8 mouse cellular contexts compared by ENCODE assay signal in genomic region chrX:21061866-21062543, GRCm38 (mm10). TPM values are rescaled to one million over a fixed set of nuclear protein-coding genes. Genes with fewer than 3 reads are reported as not detected.
DNase-seq lines count a peak whose midpoint lies in the region; ATAC-seq and TF ChIP-seq lines count a peak whose summit lies in the region.

TSS of gene Zfp182 (minus strand) at chrX:21062316.

- H3K27me3 ChIP-seq in CH12.LX (replicated peaks), result no peaks in the 10 kb centered on the region
- no peaks in the 10 kb centered on the region for H3K27me3 ChIP-seq in forebrain, embryonic 12.5 days
- no peaks in the 10 kb centered on the region for H3K27me3 ChIP-seq in liver, postnatal 0 days (ENCODE audit: insufficient read depth, low read length)
- H3K27me3 ChIP-seq in neural tube, embryonic 14.5 days (ENCODE audit: control insufficient read depth, insufficient read depth, low read length), result no peaks in the 10 kb centered on the region

- peak within 1 kb of the TSS; percentile 36; the same call in 1 of the 2 replicates for H3K4me2 ChIP-seq in CH12.LX (ENCODE audit: insufficient read depth, low read depth, poor library complexity, severe bottlenecking)
- peak within 1 kb of the TSS; percentile 50 for H3K4me2 ChIP-seq in forebrain, embryonic 12.5 days
- peak within 1 kb of the TSS; percentile 61 for H3K4me2 ChIP-seq in liver, postnatal 0 days (ENCODE audit: low read depth, low read length)
- H3K4me2 ChIP-seq in neural tube, embryonic 14.5 days (ENCODE audit: low read depth, low read length), result peak within 1 kb of the TSS; percentile 55

- 0 out of 2 replicates have a peak, but pooled peaks cover 2% of the 10 kb centered on the region for H3K79me2 ChIP-seq in CH12.LX (replicated peaks; ENCODE audit: control insufficient read depth, extremely low read depth, insufficient read depth, poor library complexity, severe bottlenecking)

- peak; percentile 86 for DNase-seq in CH12.LX (ENCODE audit: extremely low read depth)
- peak; percentile 66 for DNase-seq in c-Kit-positive CD71-positive TER-119-positive erythroid progenitor cells, embryonic 14.5 days (ENCODE audit: low spot score)
- peak; percentile 88 to 89 for DNase-seq in heart, postnatal 10 days
- DNase-seq in large intestine, adult 2 months (ENCODE audit: low read depth, low spot score), result peak; percentile 28
- DNase-seq in liver, postnatal 0 days, result peak; percentile 75
- DNase-seq in testis, postnatal 10 days (ENCODE audit: low spot score), result peak; percentile 78

- no peaks in the 10 kb centered on the region for H3K4me1 ChIP-seq in CH12.LX (ENCODE audit: control insufficient read depth in 1 of 2, insufficient read depth in 2 of 2)
- no peaks in the 10 kb centered on the region for H3K4me1 ChIP-seq in forebrain, embryonic 12.5 days
- no peaks in the 10 kb centered on the region for H3K4me1 ChIP-seq in liver, postnatal 0 days (ENCODE audit: insufficient read depth)
- H3K4me1 ChIP-seq in neural tube, embryonic 14.5 days (ENCODE audit: control insufficient read depth, insufficient read depth, low read length), result no peaks in the 10 kb centered on the region

- H3K9me3 ChIP-seq in CH12.LX (replicated peaks; ENCODE audit: low read length), result no peaks in the 10 kb centered on the region
- no peaks in the 10 kb centered on the region for H3K9me3 ChIP-seq in forebrain, embryonic 12.5 days
- no peaks in the 10 kb centered on the region for H3K9me3 ChIP-seq in liver, postnatal 0 days (ENCODE audit: low read length)
- H3K9me3 ChIP-seq in neural tube, embryonic 14.5 days (ENCODE audit: control insufficient read depth, low read length), result no peaks in the 10 kb centered on the region

- no peak within 1 kb of the TSS for H3K27ac ChIP-seq in CH12.LX (ENCODE audit: insufficient read depth, low read depth)
- H3K27ac ChIP-seq in forebrain, embryonic 12.5 days, result no peak within 1 kb of the TSS
- H3K27ac ChIP-seq in liver, postnatal 0 days (ENCODE audit: low read depth), result no peak within 1 kb of the TSS
- H3K27ac ChIP-seq in neural tube, embryonic 14.5 days (ENCODE audit: low read depth, low read length), result peak within 1 kb of the TSS; percentile 66

- no peak for TF ChIP-seq EP300 in CH12.LX (IDR thresholded peaks at IDR 0.05; ENCODE audit: low read length)
- no peak for TF ChIP-seq EP300 in liver, postnatal 0 days (IDR thresholded peaks at IDR 0.05; ENCODE audit: low read depth)

- TF ChIP-seq POLR2A in CH12.LX (IDR thresholded peaks at IDR 0.05; ENCODE audit: low read depth, low read length), result peak; percentile 54; the same call in 1 of the 2 replicates

- WGBS in forebrain, embryonic 12.5 days, result 23% methylated on average over 25 of the region's 25 CpGs
- 22% methylated on average over 25 of the region's 25 CpGs for WGBS in large intestine, adult 2 months
- WGBS in liver, postnatal 0 days (ENCODE audit: insufficient replicate concordance), result 24% methylated on average over 25 of the region's 25 CpGs
- WGBS in neural tube, embryonic 14.5 days, result 20% methylated on average over 25 of the region's 25 CpGs

- H3K36me3 ChIP-seq in CH12.LX (replicated peaks in 1 of 2; ENCODE audit: control insufficient read depth in 1 of 2, insufficient read depth in 1 of 2, low read length in 1 of 2), result no peaks in the 10 kb centered on the region
- H3K36me3 ChIP-seq in forebrain, embryonic 12.5 days (replicated peaks), result no peaks in the 10 kb centered on the region
- no peaks in the 10 kb centered on the region for H3K36me3 ChIP-seq in liver, postnatal 0 days (replicated peaks; ENCODE audit: insufficient read depth, low read length)
- no peaks in the 10 kb centered on the region for H3K36me3 ChIP-seq in neural tube, embryonic 14.5 days (ENCODE audit: control insufficient read depth, insufficient read depth, low read length)

- peak within 1 kb of the TSS; percentile 50 for H3K9ac ChIP-seq in CH12.LX (ENCODE audit: insufficient read depth, low read depth)
- peak within 1 kb of the TSS; percentile 47 for H3K9ac ChIP-seq in forebrain, embryonic 12.5 days
- H3K9ac ChIP-seq in liver, postnatal 0 days (replicated peaks), result peak within 1 kb of the TSS; percentile 48
- H3K9ac ChIP-seq in neural tube, embryonic 14.5 days (replicated peaks; ENCODE audit: low read depth, low read length), result peak within 1 kb of the TSS; percentile 37; the same call in 1 of the 2 replicates

- peak; percentile 98 for ATAC-seq in forebrain, embryonic 12.5 days (ENCODE audit: low FRiP score)
- peak; percentile 96 for ATAC-seq in liver, postnatal 0 days
- peak; percentile 97 for ATAC-seq in neural tube, embryonic 14.5 days (ENCODE audit: low read depth)

- dilution Hi-C loops in CH12.LX (cut with MboI; ENCODE audit: extremely low pct_ligation_motif_present, extremely low pct_unique_long_range_greater_than_20kb, low sequenced_read_pairs), result no loop called here

- no peak for TF ChIP-seq RAD21 in CH12.LX (IDR thresholded peaks at IDR 0.05; ENCODE audit: low read depth, low read length)

- TF ChIP-seq CTCF in CH12.LX (conservative IDR thresholded peaks at IDR 0.05 in 1 of 2, IDR thresholded peaks at IDR 0.05 in 1 of 2; ENCODE audit: low read depth in 2 of 2, low read length in 2 of 2), result no peak
- no peak for TF ChIP-seq CTCF in liver, postnatal 0 days (IDR thresholded peaks at IDR 0.05; ENCODE audit: low read depth)

- peak within 1 kb of the TSS; percentile 61 to 67 (median 62) for H3K4me3 ChIP-seq in CH12.LX (replicated peaks in 1 of 3; ENCODE audit: low read depth in 2 of 3, low read length in 2 of 3, poor library complexity in 1 of 3)
- peak within 1 kb of the TSS; percentile 47 for H3K4me3 ChIP-seq in forebrain, embryonic 12.5 days (replicated peaks)
- H3K4me3 ChIP-seq in liver, postnatal 0 days (ENCODE audit: low read depth, low read length), result peak within 1 kb of the TSS; percentile 60
- peak within 1 kb of the TSS; percentile 45 for H3K4me3 ChIP-seq in neural tube, embryonic 14.5 days (ENCODE audit: low read depth, low read length)

- in situ Hi-C loops in CH12.LX (cut with MboI; ENCODE audit: low pct_ligation_motif_present, low pct_unique_long_range_greater_than_20kb, low sequenced_read_pairs), result no loop called here

- intact Hi-C loops in heart, postnatal 10 days (cut with DNase I), result no loop called here

TF ChIP-seq in CH12.LX, 34 proteins besides CTCF, POLR2A, EP300 and RAD21:
- TF ChIP-seq USF2 (conservative IDR thresholded peaks at IDR 0.05; ENCODE audit: low read depth, low read length) (no peak), SIN3A (IDR thresholded peaks at IDR 0.05; ENCODE audit: low read length) (0 out of 2 replicates have a peak, but pooled peaks have one; percentile 29), POLR2AphosphoS2 (IDR thresholded peaks at IDR 0.05; ENCODE audit: low read depth, low read length) (no peak), NELFE (IDR thresholded peaks at IDR 0.05; ENCODE audit: low read depth, low read length) (no peak), HCFC1 (IDR thresholded peaks at IDR 0.05; ENCODE audit: low read depth, low read length) (peak; percentile 85), PAX5 (IDR thresholded peaks at IDR 0.05; ENCODE audit: low read length) (no peak), SMC3 (IDR thresholded peaks at IDR 0.05; ENCODE audit: low read depth, low read length) (no peak), ZKSCAN1 (IDR thresholded peaks at IDR 0.05; ENCODE audit: borderline replicate concordance, low read depth, low read length) (no peak), MEF2A (IDR thresholded peaks at IDR 0.05; ENCODE audit: borderline replicate concordance, low read depth, low read length) (no peak), MAX (IDR thresholded peaks at IDR 0.05; ENCODE audit: low read length) (no peak), ETS1 (conservative IDR thresholded peaks at IDR 0.05; ENCODE audit: low read depth, low read length) (no peak), ZNF384 (IDR thresholded peaks at IDR 0.05; ENCODE audit: low read depth, low read length) (peak; percentile 70), TBP (conservative IDR thresholded peaks at IDR 0.05; ENCODE audit: low read depth, low read length) (peak; percentile 63; the same call in 1 of the 2 replicates), UBTF (IDR thresholded peaks at IDR 0.05; ENCODE audit: low read depth, low read length) (no peak), BHLHE40 (IDR thresholded peaks at IDR 0.05; ENCODE audit: low read depth, low read length) (no peak), CHD2 (IDR thresholded peaks at IDR 0.05; ENCODE audit: low read length) (no peak), JUND (conservative IDR thresholded peaks at IDR 0.05; ENCODE audit: low read depth, low read length) (no peak), ZC3H11A (IDR thresholded peaks at IDR 0.05; ENCODE audit: low read depth, low read length) (no peak), NRF1 (IDR thresholded peaks at IDR 0.05; ENCODE audit: low read depth, low read length) (peak; percentile 89), KAT2A (IDR thresholded peaks at IDR 0.05; ENCODE audit: insufficient replicate concordance, low read length) (no peak), IRF4 (IDR thresholded peaks at IDR 0.05; ENCODE audit: low read depth, low read length) (no peak), TCF12 (IDR thresholded peaks at IDR 0.05; ENCODE audit: low read depth, low read length) (no peak), GABPA (IDR thresholded peaks at IDR 0.05; ENCODE audit: insufficient replicate concordance, low read depth, low read length) (no peak), ELF1 (IDR thresholded peaks at IDR 0.05; ENCODE audit: low read depth, low read length) (peak; percentile 94)
TF ChIP-seq in CH12.LX: peak in this region for 6.

RNA-seq across cellular contexts. Expression of gene Zfp182, which starts in this region (rescaled TPM):
- total RNA-seq in CH12.LX (2012; rRNA removed) (2.2 and 2.6 TPM in 2 replicates), CH12.LX (2014; rRNA removed) (7.3 and 9.9 TPM in 2 replicates)
- polyA plus RNA-seq in CH12.LX (2012; ENCODE audit: insufficient read length, low read depth), result 4.1 and 4.5 TPM in 2 replicates
- 8.1 and 8.4 TPM in 2 replicates for polyA plus RNA-seq in forebrain, embryonic 12.5 days (2016; fragmentation: Nextera tagmentation; extraction: Ambion mirVana)
- 1 to 10 TPM; 4.7 to 5.4 TPM for total RNA-seq in heart, postnatal 10 days (2021)
- 0.47 and 1.2 TPM in 2 replicates for polyA plus RNA-seq in large intestine, adult 2 months (2012; rRNA removed)
- 1.3 and 1.4 TPM in 2 replicates for polyA plus RNA-seq in liver, postnatal 0 days (2015; fragmentation: Nextera tagmentation; extraction: Ambion mirVana)
- 9.6 and 11.2 TPM in 2 replicates for polyA plus RNA-seq in neural tube, embryonic 14.5 days (2014; fragmentation: Nextera tagmentation; extraction: Ambion mirVana)

Comparison
In these comparisons a context has a peak if more than half of its experiments do, and no peak if none do; other contexts are left out.
1. DNase-seq: peak in every context shown above with its lines; median percentile 88 in heart, postnatal 10 days; 86 in CH12.LX; 78 in testis, postnatal 10 days; 75 in liver, postnatal 0 days; 66 in c-Kit-positive CD71-positive TER-119-positive erythroid progenitor cells, embryonic 14.5 days; 28 in large intestine, adult 2 months.